Mouse (Mus musculus): ENCODE data around the gene H1fnt. TPM values are rescaled to one million over a fixed set of nuclear protein-coding genes. Genes with fewer than 3 reads are reported as not detected.

Gene H1fnt
- polyA plus RNA-seq, 1 experiment from 2014 or later: not detected

Other genes with a start within 250 kb of the H1fnt start
- 29.6 and 33.7 TPM in 2 replicates for gene Pfkm, start 164.7 kb downstream of the H1fnt start, polyA plus RNA-seq (2014; fragmentation: Nextera tagmentation; extraction: Ambion mirVana)
- 35.5 and 35.8 TPM in 2 replicates for gene Senp1, start 163.5 kb downstream of the H1fnt start, polyA plus RNA-seq (2014; fragmentation: Nextera tagmentation; extraction: Ambion mirVana)
- 47.6 and 51.7 TPM in 2 replicates for gene Asb8, start 91.7 kb downstream of the H1fnt start, polyA plus RNA-seq (2014; fragmentation: Nextera tagmentation; extraction: Ambion mirVana)
- 1.8 and 2.4 TPM in 2 replicates for gene Ccdc184, start 90.1 kb downstream of the H1fnt start, polyA plus RNA-seq (2014; fragmentation: Nextera tagmentation; extraction: Ambion mirVana)
- not detected in 2 replicates for gene Olfr288, start 61.8 kb downstream of the H1fnt start, polyA plus RNA-seq (2014; fragmentation: Nextera tagmentation; extraction: Ambion mirVana)
- gene Gm44579, start 36.3 kb downstream of the H1fnt start, polyA plus RNA-seq (2014; fragmentation: Nextera tagmentation; extraction: Ambion mirVana): not detected in 2 replicates
- not detected in 2 replicates for gene Olfr287, start 36.2 kb downstream of the H1fnt start, polyA plus RNA-seq (2014; fragmentation: Nextera tagmentation; extraction: Ambion mirVana)
- gene Olfr286, start 22.8 kb downstream of the H1fnt start, polyA plus RNA-seq (2014; fragmentation: Nextera tagmentation; extraction: Ambion mirVana): not detected in 2 replicates
- 0.74 and 0.87 TPM in 2 replicates for gene Zfp641, start 38.9 kb upstream of the H1fnt start, polyA plus RNA-seq (2014; fragmentation: Nextera tagmentation; extraction: Ambion mirVana)
- not detected in 2 replicates for gene Olfr285, start 60.1 kb upstream of the H1fnt start, polyA plus RNA-seq (2014; fragmentation: Nextera tagmentation; extraction: Ambion mirVana)
- not detected in 2 replicates for gene Olfr284, start 83.7 kb upstream of the H1fnt start, polyA plus RNA-seq (2014; fragmentation: Nextera tagmentation; extraction: Ambion mirVana)
- gene Olfr283, start 123.7 kb upstream of the H1fnt start, polyA plus RNA-seq (2014; fragmentation: Nextera tagmentation; extraction: Ambion mirVana): not detected in 2 replicates
- gene Olfr282, start 173.9 kb upstream of the H1fnt start, polyA plus RNA-seq (2014; fragmentation: Nextera tagmentation; extraction: Ambion mirVana): not detected in 2 replicates
- gene Olfr281, start 195.3 kb upstream of the H1fnt start, polyA plus RNA-seq (2014; fragmentation: Nextera tagmentation; extraction: Ambion mirVana): not detected in 2 replicates
- gene OR5BS1P, start 212.6 kb upstream of the H1fnt start, polyA plus RNA-seq (2014; fragmentation: Nextera tagmentation; extraction: Ambion mirVana): not detected in 2 replicates
- not detected in 2 replicates for gene Lalba, start 225.4 kb upstream of the H1fnt start, polyA plus RNA-seq (2014; fragmentation: Nextera tagmentation; extraction: Ambion mirVana)
- not detected in 2 replicates for gene Olfr279, start 235.1 kb upstream of the H1fnt start, polyA plus RNA-seq (2014; fragmentation: Nextera tagmentation; extraction: Ambion mirVana)

Measured in stomach, embryonic 14.5 days (tissue).